Mouse (Mus musculus) lung, postnatal 4 days (tissue): ENCODE data around the gene Gm43552.
"Not testable (repeated sequence)": the region's sequence is repeated elsewhere in the genome, so short reads cannot be mapped to it uniquely, and the experiment has no call there.

ENCODE experiments used
- DNase-seq, 2 experiments: peaks; one replicate each; pipeline ENCODE4 v3.0.0; 2021

The Gm43552 gene

DNA sequence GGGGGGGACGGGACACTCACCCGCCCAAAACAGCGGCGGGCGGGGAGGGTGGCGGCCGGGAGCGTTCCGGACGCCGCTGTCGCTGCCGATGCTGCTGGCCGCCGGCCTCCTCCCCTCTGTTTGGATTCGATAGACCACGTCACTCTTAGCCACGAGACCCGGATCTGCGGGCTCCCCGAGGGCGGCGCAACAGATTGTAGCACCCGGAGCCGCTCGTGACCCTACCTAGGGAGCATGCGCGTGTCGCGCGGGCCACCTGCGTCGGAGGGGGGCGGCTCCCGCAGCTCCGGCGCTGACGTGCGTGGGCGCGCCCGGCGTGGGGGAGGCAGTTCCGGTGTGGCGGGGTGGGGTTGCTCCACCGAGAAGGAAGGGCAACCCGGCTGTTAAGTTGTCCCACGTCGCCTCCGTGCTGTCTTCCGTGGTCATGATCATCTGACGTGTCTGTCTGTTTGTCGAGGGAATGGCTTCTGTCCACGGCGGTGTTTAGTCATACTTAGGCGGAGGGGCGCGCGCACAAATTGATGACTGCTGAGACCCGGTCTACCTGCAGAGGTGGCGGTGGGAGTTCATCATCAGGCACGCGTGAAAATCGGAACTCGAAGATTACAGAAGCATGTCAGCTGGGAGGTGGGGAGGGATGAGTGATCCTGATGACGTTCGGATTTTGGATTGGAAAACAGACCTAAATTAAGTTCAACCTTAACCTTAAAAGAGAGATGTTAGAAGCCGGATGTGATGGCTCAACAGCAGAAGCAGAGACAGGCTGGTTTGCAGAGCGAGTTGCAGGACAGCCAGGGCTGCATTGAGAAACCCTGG, at the start of gene Gm43552:
Gm43552 (minus strand) TSS at position 118 of the 816 bp plus-strand sequence.
- DNase-seq: peak; percentile 96 to 98

DNA sequence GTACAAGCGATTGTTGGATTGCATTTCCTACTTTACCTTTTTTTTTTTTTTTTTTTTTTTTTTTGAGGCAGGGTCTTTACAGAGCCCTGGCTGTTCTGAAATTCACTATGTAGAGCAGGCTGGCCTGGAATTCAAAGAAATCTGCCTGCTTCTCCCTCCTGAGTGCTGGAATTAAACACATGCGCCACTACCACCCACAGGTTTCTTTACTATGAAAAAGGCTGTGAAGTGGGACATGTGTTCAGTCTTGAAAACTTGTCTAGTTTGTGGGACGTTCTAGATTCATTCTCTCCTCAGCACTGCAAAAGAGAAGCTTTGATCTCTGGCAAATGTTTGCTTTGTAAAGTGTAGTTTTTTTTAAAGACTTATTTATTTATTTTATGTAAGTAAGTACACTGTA, 49.3 kb upstream of the Gm43552 start:
- no peak for DNase-seq

DNA sequence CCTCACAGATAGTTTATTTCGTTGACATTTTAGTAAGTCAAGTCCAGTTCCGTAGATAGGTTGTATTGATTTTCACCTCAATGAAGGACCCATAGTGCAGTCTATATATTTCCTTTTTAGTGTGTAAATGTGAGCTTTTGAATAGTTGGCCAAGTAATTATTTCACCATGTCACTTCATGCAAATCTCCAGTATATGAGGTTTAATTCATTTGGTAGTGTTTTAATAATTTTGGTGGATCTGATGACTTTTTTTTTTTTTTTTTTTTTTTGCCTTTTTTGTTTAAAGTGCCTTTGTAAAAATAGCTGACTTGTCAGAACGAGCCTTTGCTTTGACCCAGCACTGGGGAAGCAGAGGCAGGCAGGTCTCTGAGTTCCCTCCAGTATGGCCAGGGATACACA, 47.2 kb upstream of the Gm43552 start:
- DNase-seq: no peak

DNA sequence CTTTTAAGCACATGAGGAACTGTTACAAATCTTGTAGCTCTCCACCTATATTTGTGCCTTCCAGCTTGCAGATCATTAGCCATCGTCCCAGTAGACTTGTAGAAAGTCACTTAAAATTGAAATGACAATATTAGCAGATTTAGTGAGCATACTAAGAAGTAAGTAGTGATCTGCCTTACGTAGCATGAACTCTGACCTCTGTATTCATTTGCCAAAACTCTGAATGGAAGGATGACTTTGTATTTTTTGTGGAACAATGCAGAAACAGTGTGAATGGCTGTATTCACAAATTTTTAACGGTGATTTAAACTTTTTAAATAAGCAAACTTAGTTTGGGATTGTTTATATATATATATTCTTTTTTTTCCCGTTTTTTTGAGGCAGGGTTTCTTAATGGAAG, 46.2 kb upstream of the Gm43552 start:
- no peak for DNase-seq

DNA sequence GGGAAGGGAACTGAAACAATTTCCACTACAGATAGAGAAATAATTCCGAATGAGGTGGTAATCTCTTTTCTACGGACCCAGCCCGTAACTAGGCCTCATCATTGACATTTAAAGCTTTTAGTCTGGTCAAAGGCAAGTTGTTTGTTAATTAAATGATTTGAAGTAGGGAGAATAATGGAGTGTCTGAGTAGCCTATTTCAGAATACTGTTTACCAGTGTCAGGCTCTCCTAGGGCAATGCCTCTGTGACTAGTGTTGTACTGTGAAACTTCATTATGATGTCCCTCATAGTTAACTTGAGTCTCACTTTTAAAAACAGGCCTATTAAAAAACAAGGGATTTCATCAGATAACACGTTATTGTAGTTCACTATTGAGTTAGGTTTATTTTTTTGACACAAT, 45.5 kb upstream of the Gm43552 start:
- DNase-seq: no peak

DNA sequence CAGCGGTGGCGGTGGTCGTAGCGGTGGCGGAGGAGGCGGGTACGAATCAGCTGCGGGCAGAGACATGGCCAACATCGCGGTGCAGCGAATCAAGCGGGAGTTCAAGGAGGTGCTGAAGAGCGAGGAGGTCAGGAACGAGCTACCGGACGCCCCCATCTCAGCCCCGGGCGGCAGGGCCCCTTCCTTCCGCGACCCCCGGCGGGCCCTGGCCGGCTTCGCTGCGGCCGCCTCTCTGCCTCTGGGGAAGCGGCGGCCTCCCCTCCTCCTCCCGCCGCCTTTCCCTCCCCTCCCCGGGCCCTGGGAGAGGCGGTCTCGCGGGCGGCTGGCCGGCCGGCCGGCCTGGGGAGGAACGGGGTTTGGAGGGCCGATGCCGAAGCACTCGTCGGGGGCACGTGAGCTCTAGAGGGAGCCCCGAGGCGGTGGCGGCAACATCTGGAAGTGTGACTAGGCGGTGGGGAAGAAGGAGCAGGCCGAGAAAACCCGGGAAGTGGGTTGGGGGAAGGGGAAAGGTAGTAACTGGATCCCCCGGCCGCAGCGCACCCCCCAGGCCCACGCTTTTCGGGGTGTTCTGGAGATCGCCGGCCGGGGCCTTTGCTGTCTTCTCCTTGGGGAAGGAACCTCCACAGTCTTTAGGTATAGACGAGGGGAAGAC, 44.9 kb upstream of the Gm43552 start:
- peak; percentile 74 for DNase-seq

DNA sequence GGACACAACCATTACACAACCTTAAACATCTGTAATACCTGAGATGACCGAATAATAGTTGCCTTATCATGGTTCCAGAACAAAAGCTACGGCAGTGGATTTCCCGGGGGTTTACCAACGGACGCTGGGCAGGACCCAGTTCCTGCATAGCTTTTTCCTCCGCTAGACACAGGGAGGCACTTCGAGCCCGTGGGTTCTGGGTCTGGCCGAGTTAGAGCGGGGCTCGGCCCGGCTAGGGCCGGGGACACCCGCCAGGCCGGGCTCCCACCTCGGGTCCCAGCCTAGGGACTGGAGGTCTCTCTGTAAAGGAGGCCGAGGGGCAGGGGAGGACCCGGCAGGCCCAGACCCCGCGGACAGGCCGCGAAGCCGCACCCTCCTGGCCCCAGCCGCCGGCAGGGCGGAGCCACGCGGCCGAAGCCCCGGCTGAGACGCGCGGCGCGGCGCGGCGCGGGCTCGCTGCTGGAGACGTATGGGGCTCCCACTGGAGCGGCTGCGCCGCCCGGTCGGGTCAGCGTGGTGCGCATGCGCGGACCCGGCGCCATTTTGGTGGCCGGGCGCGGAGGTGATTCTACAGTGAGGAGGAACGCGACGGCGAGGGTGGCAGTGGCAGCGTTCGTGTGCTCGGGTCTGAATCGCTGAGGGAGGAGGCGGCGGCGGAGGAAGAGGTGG, 44.3 kb upstream of the Gm43552 start, which contains the start of the genes Smim14 and Ube2k:
Smim14 (minus strand) TSS at position 434 of the 669 bp plus-strand sequence.
Ube2k (plus strand) TSS at position 483 of the 669 bp plus-strand sequence.
- DNase-seq: peak; percentile 95 to 98

DNA sequence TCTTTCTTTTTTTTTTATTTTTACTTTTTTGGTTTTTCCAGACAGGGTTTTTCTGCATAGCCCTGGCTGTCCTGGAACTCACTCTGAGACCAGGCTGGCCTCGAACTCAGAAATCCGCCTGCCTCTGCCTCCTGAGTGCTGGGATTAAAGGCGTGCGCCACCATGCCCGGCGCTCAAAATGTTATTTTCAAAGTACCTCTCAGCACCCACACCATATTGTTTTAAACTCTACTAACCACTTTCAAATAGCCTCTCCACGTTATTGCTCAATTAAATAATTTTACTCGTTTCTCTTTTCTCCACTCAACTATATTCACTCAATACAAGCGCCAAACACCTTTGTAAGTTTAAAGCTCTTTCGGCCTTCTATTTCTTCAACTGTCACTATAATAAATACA, 43.4 kb upstream of the Gm43552 start:
- not testable (repeated sequence) for DNase-seq

DNA sequence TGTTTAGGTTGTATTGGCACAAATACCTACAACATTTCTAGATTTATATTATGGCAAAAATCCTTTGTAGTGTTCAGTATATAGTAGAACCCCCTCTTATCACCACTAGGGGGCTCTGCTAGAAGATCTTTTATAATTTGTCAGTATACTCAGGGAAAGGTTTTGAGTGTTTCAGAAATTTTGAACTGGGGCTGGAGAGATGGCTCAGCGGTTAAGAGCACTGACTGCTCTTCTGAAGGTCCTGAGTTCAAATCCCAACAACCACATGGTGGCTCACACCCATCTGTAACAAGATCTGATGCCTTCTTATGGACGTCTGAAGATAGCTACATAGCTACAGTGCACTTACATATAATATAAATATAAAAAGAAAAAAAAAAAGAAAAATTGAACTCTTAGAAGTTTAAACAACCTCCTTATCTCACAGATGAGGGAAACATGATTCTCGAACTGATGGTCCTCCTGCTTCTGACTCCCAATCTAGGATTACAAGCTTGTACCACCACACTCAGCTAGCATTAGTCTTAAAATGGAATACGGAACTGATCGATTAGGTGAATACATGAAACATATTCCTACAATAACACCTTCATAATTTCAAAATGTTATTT, 42.9 kb upstream of the Gm43552 start:
- DNase-seq: peak in 1 of 2 experiments; percentile 26

DNA sequence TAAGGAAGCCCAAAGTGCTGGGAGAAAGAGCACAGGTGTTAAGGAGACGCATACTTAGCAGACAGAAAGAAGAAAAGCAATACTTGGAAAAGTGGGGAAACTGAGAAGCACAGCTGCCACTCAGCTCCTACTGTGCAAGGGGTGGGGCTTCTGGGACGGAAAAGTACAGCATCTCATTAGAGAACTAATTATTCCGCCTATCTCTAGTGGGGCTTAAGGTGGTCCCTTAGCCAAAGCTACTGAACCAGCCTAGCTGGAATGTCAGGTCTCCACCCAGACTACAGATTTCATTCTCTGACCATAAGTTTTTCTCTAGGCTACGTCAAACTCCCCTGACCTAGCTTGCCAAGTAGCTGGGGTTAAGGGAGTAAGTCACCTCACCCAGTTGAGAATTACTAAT, 41.9 kb upstream of the Gm43552 start:
- no peak for DNase-seq

DNA sequence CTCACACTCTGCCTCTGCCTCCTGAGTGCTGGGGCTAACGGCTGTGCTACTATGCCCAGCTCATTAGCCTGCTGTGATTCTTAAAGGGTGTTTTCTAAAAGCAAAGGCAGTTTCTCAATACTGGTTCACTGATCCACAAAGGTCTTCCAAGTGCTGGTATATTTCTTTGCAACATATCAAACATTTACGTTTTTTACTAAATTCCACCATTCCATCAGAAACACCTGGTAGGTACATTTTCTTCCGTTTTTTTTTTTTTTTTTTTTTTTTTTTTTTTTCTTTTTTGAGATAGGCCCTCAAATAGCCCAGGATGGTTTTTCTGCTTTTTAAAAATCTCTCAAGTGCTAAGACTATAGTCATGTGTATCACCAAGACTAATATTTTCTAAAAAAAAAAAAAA, 38.6 kb upstream of the Gm43552 start:
- no peak for DNase-seq

DNA sequence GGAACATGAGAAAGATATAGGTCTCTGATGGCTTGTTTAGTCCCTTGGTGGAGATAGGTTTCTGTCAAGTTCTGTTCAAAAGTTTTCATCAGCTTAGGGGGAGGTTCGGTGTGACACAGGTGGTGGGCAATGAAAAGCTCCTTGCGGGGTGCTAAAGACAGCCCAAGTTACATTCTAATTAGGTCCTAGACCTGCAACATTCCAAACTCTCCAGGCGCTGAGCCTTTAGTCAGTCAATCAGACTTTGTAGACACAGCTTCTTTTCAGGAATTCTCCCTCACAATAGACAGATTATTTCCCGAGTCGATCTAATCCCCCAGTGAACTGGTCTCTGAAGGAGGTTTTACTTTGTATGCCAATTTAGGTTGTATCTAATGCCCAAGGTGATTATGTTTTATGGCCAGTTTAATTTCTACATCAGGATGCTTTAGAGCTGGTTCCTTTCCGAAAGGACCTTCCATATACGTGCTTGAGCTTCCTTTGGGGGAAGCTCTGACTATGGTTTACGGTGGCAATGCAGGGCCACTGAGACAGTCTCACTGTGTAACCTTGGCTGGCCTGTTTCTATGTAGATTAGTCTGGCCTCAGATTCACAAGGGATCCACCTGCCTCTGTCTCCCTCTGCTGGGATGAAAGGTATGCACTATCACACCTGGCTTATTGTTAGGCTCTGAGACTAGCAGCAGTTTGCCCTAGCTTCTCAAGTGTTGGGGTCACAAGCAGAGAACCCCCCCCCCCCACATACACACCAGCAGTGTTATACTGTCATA, 33.2 kb upstream of the Gm43552 start:
- DNase-seq: peak in 1 of 2 experiments; percentile 24

DNA sequence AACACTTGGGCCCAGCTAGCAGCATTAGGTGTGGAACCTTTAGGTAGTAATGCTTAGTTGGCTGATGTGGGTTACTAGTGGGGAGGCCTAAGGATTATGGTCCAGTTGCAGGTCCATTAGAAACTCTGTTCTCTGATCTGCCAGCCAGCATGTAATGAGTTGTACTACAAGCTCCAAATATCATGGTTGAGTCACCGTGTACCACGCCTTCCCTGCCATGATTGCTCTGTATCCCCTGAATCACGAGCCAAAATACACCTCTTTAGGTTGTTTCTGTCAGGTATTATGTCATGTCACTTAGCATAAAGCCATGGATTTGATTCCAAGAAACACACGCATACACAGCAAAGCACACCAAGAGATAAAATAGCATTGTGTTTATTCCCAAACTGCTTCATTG, 32.2 kb upstream of the Gm43552 start:
- DNase-seq: no peak

DNA sequence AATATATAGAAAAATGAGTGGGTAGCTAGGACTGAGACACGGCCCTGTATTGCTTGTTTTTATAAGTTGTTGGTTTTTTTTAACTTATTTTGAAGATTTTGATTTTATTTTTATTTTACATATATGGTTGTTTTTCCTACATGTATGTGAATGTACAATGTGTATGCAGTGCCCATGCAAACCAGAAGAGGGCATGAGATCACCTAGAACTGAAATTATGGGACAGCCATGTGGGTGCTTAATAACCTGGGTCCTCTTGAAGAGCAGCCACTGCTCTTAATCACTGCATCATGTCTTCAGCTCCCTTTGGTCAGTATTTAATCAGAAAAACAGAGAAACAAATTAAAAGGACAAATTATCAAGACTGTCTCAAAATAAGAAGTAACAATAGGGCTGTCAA, 29.2 kb upstream of the Gm43552 start:
- DNase-seq: no peak

DNA sequence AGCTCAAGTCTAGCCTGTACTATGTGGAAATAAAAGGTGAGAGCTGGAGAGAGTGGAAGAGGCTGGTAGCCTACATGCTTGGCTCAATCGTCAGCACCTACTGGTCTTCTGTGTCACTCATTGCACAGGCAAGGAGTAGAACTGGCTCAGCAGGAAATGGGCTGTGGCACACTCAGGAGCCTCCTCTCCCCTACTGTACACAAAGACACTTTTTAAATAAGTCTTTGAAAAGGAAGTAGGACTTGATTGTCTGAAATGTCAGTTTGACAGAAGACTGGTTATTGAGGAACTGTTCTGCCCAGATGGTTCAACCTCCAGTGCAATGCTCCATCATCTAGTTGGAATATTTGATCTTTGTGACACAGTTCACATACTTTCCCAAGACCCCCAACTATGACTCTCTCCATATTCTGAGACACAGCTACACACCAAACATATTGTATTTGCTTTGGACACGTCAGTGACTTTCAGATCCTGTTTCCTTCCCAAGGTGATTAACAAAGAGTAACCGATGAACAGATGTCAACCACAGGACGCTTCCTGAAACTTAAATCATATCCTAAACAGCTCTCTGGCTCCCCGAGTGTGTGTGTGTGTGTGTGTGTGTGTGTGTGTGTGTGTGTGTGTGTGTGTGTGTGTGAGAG, 22.1 kb upstream of the Gm43552 start:
- DNase-seq: peak in 1 of 2 experiments; percentile 23

DNA sequence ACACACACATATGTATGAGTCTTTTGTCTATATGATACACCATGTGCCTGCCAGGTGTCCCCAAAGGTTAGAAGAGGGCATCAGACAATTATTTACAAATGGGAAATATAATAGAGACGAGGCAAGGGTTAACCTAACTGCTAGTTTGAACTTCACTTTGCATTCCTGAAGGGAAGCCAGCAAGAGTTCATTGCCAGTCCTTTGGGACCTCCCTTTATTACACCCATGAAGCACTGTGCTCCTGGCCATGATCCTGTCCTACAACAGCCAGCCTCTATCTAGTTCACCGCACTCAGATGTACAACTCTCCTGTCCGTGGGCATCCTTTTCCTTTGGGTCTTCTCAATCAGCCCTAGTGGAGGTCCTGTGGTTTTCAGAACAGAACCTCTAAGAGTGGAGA, 20.9 kb upstream of the Gm43552 start:
- DNase-seq: no peak

DNA sequence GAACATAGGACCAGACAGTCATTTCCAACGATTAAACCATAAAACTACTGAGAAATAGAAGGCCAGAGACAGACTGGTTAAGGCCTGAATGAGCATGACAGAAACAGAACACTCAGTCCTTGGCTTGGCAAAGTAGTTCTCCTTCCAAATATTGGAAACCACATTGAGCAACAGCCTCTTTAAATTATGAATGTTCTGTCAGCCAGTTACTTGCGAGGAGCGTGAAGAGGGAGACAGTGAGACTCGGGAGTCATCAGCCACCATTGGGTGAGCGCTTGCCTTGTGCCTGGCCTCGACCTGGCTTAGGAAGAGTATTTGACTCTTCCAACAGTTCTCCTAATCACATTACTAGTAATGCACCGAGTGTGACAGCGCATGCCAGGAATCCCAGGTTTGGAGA, 15.8 kb upstream of the Gm43552 start:
- no peak for DNase-seq

DNA sequence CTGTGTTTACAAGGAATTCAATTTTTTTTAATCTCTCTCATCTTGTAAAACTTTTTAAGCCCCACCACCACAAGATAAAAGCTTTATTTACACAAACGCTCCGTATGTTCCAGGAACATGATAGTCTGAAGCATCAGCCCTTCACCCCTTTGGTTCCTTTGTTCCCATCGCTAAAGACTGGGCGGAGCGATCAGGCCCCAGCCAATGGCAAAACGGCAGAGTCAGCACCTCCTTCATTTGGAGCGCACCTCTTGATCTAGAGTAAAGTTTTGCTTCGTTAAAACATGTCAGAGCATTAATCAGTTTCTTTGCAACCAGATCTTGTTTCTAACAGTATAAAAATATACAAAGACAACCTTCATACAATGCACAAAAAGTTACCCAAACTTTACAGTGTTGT, 13.2 kb upstream of the Gm43552 start:
- DNase-seq: peak; percentile 31 to 32

DNA sequence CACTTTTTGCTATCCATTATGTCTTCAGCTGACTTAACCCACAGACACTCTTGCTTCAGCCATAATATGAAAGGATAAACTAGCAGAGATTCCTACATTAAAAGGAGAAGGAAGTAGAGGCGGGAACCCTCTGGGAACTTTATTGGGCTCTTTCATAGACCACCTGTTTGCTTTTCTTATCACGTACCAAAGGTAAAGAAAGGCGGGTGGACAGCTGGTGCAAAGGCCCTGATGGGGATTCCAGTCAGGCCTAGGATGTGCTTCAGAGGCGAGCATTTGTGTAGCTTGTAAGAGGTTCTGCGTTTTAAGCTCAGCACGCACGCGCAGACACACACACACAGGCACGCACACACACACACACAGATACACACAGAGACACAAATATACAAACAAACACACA, 8.8 kb upstream of the Gm43552 start:
- no peak for DNase-seq

DNA sequence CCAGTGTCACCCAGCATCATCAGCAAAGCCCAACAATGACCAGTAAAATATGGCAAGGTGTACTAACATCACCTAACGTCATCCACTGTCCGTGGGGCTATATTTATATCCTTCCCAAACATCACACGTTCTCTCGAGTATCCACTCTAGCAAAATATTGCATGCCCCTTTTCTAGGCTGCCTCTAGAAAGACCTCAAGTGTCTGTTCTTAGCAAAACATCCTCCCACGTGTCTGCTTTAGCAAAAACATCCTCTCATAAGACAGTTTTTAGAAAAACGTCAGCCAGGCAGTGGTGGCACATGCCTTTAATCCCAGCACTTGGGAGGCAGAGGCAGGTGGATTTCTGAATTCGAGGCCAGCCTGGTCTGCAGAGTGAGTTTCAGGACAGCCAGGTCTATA, 7.6 kb upstream of the Gm43552 start:
- DNase-seq: no peak

DNA sequence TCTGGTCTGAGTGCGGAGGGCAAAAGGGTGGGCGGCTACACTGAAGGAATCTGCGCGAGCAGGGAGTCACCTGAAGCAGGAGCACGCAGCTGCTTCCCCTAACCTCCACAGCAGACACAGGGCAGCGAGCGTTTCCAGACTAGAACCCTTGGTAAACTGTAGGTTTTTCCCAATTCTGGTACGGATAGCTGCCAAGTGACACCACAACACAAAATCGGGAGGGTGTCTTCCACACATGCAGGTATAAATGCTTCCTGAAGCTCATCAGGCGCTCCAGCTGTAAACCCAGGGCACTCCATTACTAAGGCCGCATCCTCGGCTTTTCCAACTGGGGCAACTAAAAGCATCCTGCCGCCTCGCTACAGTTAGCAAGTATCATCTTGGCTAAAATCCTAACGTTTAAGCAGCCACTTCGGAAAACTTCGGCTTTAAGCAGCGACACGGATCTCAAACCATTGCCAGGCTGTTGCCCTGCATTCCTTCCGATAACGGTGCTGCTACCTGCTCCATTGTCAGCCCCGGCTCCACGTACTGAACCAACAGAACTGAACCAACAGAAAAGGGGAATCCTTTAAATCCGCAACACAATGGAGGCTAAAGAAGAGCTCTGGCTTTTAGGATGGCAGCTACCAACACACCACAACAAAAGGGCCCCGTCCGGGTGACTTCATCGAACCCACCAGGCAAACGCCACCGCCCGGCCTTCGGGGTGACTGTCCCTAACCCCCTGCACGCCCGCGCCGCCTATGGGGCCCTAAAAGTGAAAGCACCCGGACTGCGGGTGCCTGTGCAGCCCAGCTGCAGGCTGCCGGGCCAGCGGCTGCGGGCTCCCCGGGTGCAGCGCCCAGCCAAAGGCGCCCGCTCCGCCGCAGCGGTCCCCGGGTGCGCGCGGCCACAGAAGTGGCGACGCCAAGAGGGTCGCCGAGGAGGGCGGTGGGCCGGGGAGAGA, 592 bp downstream of the Gm43552 start:
- peak; percentile 81 to 86 for DNase-seq
